Mouse (Mus musculus): Measurements from ENCODE around the gene Ifitm3. TPM values are rescaled to one million over a fixed set of nuclear protein-coding genes. Genes with fewer than 3 reads are reported as not detected.

Gene Ifitm3
- total and polyA plus RNA-seq, 3 experiments, result 115 to 274 (median 123) TPM

DNA sequence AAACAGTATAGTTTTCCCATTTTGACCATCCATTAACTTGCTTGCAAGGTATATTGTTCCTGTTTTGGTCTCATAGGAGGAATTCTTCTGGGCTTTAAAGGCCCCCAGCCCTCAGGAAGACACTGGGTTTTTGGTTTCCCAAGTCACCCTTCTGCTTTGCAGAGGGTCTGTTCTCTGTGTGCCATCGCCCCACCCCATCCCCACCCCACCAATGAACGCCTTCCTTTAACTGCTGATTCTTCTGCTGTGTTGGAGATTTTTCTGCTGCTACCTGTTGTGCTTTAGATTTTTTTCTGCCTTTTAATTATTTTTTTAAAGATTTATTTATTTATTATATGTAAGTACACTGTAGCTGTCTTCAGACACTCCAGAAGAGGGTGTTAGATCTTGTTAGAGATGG lies 18.3 kb upstream of the Ifitm3 start, which contains the start of gene Gm17387:
Gm17387 (plus strand) TSS at position 301 of the 400 bp plus-strand sequence.
- Histone ChIP-seq H3K9ac (ENCODE audit: low read depth, low read length) (no peak within 1 kb of the TSS), H3K4me3 (no peak within 1 kb of the TSS), H3K36me3 (ENCODE audit: control insufficient read depth, insufficient read depth, low read length) (peaks cover 2% of the 10 kb centered on the region; the same call in 1 of the 2 replicates), H3K27me3 (ENCODE audit: control insufficient read depth, insufficient read depth, low read length) (no peaks in the 10 kb centered on the region), H3K79me2 (replicated peaks; ENCODE audit: control insufficient read depth, insufficient read depth, low read length) (no peaks in the 10 kb centered on the region), H3K27ac (no peak within 1 kb of the TSS), H3K4me1 (ENCODE audit: control insufficient read depth, insufficient read depth, low read length) (peaks cover 8% of the 10 kb centered on the region)
- TF ChIP-seq POLR2A (IDR thresholded peaks at IDR 0.05; ENCODE audit: insufficient read depth, low read depth, low read length), result no peak
- TF ChIP-seq EP300 (IDR thresholded peaks at IDR 0.05; ENCODE audit: insufficient read depth, low read depth, low read length), result no peak
- TF ChIP-seq CTCF (IDR thresholded peaks at IDR 0.05), result no peak
- no peak for DNase-seq
- intact Hi-C loops (cut with DNase I), result no loop called here
- WGBS, result 90% methylated on average over 2 of the region's 2 CpGs

DNA sequence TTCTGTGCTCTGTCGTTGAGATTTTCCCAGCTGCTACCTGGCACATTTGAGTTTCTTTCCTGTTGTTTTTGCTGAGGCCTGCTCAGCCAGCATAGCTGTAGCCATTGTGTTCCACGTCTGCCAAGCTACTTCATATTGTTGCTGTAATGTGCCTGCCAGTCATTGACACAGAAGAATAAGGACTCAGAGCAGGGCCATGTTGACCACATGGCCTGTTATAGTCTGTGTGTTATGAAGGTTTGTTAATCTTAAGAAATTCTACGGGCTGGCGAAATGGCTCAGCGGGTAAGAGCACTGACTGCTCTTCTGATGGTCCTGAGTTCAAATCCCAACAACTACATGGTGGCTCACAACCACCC lies 16.1 kb upstream of the Ifitm3 start:
- peak overlapping the region; percentile 54 for H3K27ac ChIP-seq
- H3K9ac ChIP-seq (ENCODE audit: low read depth, low read length), result no peak overlapping the region
- no peaks in the 10 kb centered on the region for H3K79me2 ChIP-seq (replicated peaks; ENCODE audit: control insufficient read depth, insufficient read depth, low read length)
- H3K4me3 ChIP-seq, result no peak overlapping the region
- intact Hi-C loops (cut with DNase I), result no loop called here
- H3K4me1 ChIP-seq (ENCODE audit: control insufficient read depth, insufficient read depth, low read length), result peaks cover 8% of the 10 kb centered on the region
- WGBS, result 64% methylated on average over 5 of the region's 5 CpGs
- H3K36me3 ChIP-seq (ENCODE audit: control insufficient read depth, insufficient read depth, low read length), result peaks cover 2% of the 10 kb centered on the region; the same call in 1 of the 2 replicates
- H3K27me3 ChIP-seq (ENCODE audit: control insufficient read depth, insufficient read depth, low read length), result no peaks in the 10 kb centered on the region
- DNase-seq, result no peak
- TF ChIP-seq CTCF (IDR thresholded peaks at IDR 0.05), result no peak
- no peak for TF ChIP-seq POLR2A (IDR thresholded peaks at IDR 0.05; ENCODE audit: insufficient read depth, low read depth, low read length)

DNA sequence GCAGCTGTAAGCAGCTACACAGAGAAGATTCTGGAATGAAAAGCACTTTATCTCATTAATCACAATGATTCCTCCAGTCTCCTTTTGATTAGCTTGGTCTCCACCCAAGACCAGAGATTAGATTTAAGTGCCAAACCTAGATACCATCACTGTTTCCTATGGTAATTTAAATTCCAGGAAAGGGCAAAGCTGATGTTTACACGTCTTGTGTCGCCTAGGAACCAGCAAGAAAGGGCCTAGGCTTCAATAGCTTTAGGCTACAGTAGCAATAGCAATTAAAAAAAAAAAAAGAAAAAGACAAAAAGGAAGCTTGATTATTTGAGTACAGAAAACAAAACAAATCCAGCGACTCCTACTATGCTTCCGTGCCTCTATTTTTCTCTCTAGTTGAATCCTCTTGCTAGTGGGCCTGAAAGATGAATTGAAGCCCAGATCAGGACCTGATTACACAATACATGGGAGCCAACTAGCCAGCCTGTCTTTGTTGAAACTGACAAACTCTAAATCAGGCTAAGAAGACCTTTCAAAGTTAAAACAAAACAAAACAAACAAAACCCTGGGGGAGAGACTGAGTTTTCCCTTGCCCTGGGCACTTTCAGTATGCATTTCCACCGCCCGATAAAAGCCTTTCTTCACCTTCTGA lies 15.6 kb upstream of the Ifitm3 start:
- no peaks in the 10 kb centered on the region for H3K27me3 ChIP-seq (ENCODE audit: control insufficient read depth, insufficient read depth, low read length)
- no peak for DNase-seq
- H3K27ac ChIP-seq, result peak overlapping the region; percentile 54
- peaks cover 2% of the 10 kb centered on the region; the same call in 1 of the 2 replicates for H3K36me3 ChIP-seq (ENCODE audit: control insufficient read depth, insufficient read depth, low read length)
- whole genome bisulfite sequencing, result 44% methylated on average over 6 of the region's 6 CpGs
- intact Hi-C loops (cut with DNase I), result no loop called here
- no peak overlapping the region for H3K4me3 ChIP-seq
- H3K9ac ChIP-seq (ENCODE audit: low read depth, low read length), result no peak overlapping the region
- peaks cover 8% of the 10 kb centered on the region for H3K4me1 ChIP-seq (ENCODE audit: control insufficient read depth, insufficient read depth, low read length)
- H3K79me2 ChIP-seq (replicated peaks; ENCODE audit: control insufficient read depth, insufficient read depth, low read length), result no peaks in the 10 kb centered on the region
- no peak for TF ChIP-seq POLR2A (IDR thresholded peaks at IDR 0.05; ENCODE audit: insufficient read depth, low read depth, low read length)
- no peak for TF ChIP-seq EP300 (IDR thresholded peaks at IDR 0.05; ENCODE audit: insufficient read depth, low read depth, low read length)
- TF ChIP-seq CTCF (IDR thresholded peaks at IDR 0.05), result no peak

GRCm38 (mm10) chr7:141024865-141025838 lies 14.6 kb upstream of the Ifitm3 start:
- H3K4me1 ChIP-seq (ENCODE audit: control insufficient read depth, insufficient read depth, low read length), result peaks cover 8% of the 10 kb centered on the region
- H3K9ac ChIP-seq (ENCODE audit: low read depth, low read length), result no peak overlapping the region
- 71% methylated on average over 5 of the region's 6 CpGs for WGBS
- intact Hi-C loops (cut with DNase I), result loop anchor here (2.0 kb wide), 1 partner anchor 14 kb away; the partner anchor contains the start of gene Ifitm3
- H3K36me3 ChIP-seq (ENCODE audit: control insufficient read depth, insufficient read depth, low read length), result peaks cover 2% of the 10 kb centered on the region; the same call in 1 of the 2 replicates
- no peak for DNase-seq
- peak overlapping the region; percentile 28 for H3K27ac ChIP-seq
- no peaks in the 10 kb centered on the region for H3K27me3 ChIP-seq (ENCODE audit: control insufficient read depth, insufficient read depth, low read length)
- H3K79me2 ChIP-seq (replicated peaks; ENCODE audit: control insufficient read depth, insufficient read depth, low read length), result no peaks in the 10 kb centered on the region
- H3K4me3 ChIP-seq, result no peak overlapping the region
- no peak for TF ChIP-seq CTCF (IDR thresholded peaks at IDR 0.05)
- TF ChIP-seq EP300 (IDR thresholded peaks at IDR 0.05; ENCODE audit: insufficient read depth, low read depth, low read length), result no peak
- no peak for TF ChIP-seq POLR2A (IDR thresholded peaks at IDR 0.05; ENCODE audit: insufficient read depth, low read depth, low read length)

GRCm38 (mm10) chr7:141021489-141022449 lies 11.2 kb upstream of the Ifitm3 start:
- H3K79me2 ChIP-seq (replicated peaks; ENCODE audit: control insufficient read depth, insufficient read depth, low read length), result no peaks in the 10 kb centered on the region
- TF ChIP-seq EP300 (IDR thresholded peaks at IDR 0.05; ENCODE audit: insufficient read depth, low read depth, low read length) (no peak), CTCF (IDR thresholded peaks at IDR 0.05) (no peak), POLR2A (IDR thresholded peaks at IDR 0.05; ENCODE audit: insufficient read depth, low read depth, low read length) (no peak)
- H3K4me3 ChIP-seq, result no peak overlapping the region
- H3K9ac ChIP-seq (ENCODE audit: low read depth, low read length), result no peak overlapping the region
- intact Hi-C loops (cut with DNase I), result no loop called here
- peaks cover 2% of the 10 kb centered on the region; the same call in 1 of the 2 replicates for H3K36me3 ChIP-seq (ENCODE audit: control insufficient read depth, insufficient read depth, low read length)
- DNase-seq, result no peak
- no peak overlapping the region for H3K27ac ChIP-seq
- H3K27me3 ChIP-seq (ENCODE audit: control insufficient read depth, insufficient read depth, low read length), result no peaks in the 10 kb centered on the region
- 72% methylated on average over 14 of the region's 14 CpGs for WGBS
- H3K4me1 ChIP-seq (ENCODE audit: control insufficient read depth, insufficient read depth, low read length), result peaks cover 7% of the 10 kb centered on the region

All from heart, adult 2 months (tissue).